Mouse (Mus musculus) embryonic facial prominence, embryonic 15.5 days (tissue): ENCODE results near the gene Dgat2. TPM values are rescaled to one million over a fixed set of nuclear protein-coding genes. Genes with fewer than 3 reads are reported as not detected.

Experiments used
- ATAC-seq: fragments of 200-750 bp; cut with Nextera tagmentation; 2 replicates; pipeline ENCODE4 v1.8.0; 2017; ENCODE audit warnings: low read depth, moderate TSS enrichment; ENCODE audit not compliant: insufficient number of reproducible peaks, low FRiP score, low TSS enrichment
- H3K27ac ChIP-seq: fragments of 300-500 bp; sonication (generic); replicated peaks from 2 replicates; pipeline ENCODE4 v1.5.1; 2015; ENCODE audit warnings: mild to moderate bottlenecking, inconsistent platforms
- H3K27me3 ChIP-seq: fragments of 300-500 bp; sonication (generic); 2 replicates; pipeline ENCODE4 v1.6.1; 2015; ENCODE audit warnings: inconsistent platforms
- H3K36me3 ChIP-seq: fragments of 300-500 bp; sonication (generic); 2 replicates; pipeline ENCODE4 v1.6.1; 2015; ENCODE audit warnings: mild to moderate bottlenecking, inconsistent platforms
- H3K4me1 ChIP-seq: fragments of 300-500 bp; sonication (generic); 2 replicates; pipeline ENCODE4 v1.6.1; 2015; ENCODE audit warnings: inconsistent platforms
- H3K4me2 ChIP-seq: fragments of 300-500 bp; sonication (generic); replicated peaks from 2 replicates; pipeline ENCODE4 v1.6.1; 2015; ENCODE audit warnings: mild to moderate bottlenecking, inconsistent platforms
- H3K4me3 ChIP-seq: fragments of 300-500 bp; sonication (generic); replicated peaks from 2 replicates; pipeline ENCODE4 v1.5.1; 2015; ENCODE audit warnings: mild to moderate bottlenecking, inconsistent platforms
- H3K9ac ChIP-seq: fragments of 300-500 bp; sonication (generic); 2 replicates; pipeline ENCODE4 v1.6.1; 2015; ENCODE audit warnings: inconsistent platforms
- H3K9me3 ChIP-seq: fragments of 300-500 bp; sonication (generic); replicated peaks from 2 replicates; pipeline ENCODE4 v1.6.1; 2016; ENCODE audit warnings: inconsistent platforms
- WGBS: fragments of 180-500 bp; shearing (Covaris S2); methylation state at CpG from one replicate; pipeline ENCODE4 v1.1.7; 2015; 5-methylcytosine and 5-hydroxymethylcytosine counted together
- polyA plus RNA-seq: library from polyadenylated mRNA; unstranded; fragments of >200 nt; fragmentation: Nextera tagmentation; extraction: Ambion mirVana; gene quantifications from 2 replicates; pipeline ENCODE4 v1.2.1, GENCODE M21; 2015

Gene Dgat2
- polyA plus RNA-seq, 1 experiment from 2014 or later: 98.5 TPM

DNA sequence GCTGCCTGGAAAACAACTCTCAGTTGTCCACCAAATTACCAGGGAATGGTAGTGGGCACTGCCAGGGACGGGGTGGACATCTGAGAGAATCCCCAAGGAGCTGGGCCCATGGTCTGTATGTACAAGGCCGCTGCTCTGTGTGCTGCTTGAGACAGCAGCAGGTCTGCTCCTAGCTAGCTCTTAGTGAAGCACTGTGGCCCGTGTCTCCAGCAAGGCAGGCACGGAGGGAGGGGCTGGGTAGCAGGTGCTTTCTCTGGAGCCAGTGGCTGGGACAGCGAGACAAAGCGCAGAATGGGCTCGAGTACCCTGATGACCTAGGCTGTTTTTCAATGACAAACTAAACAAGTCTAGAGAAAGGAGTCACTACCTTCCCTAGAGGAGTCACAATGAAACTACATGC, 21.5 kb downstream of the Dgat2 start:
- Histone ChIP-seq H3K9me3 (no peaks in the 10 kb centered on the region), H3K36me3 (no peaks in the 10 kb centered on the region), H3K9ac (no peak overlapping the region), H3K4me1 (peaks cover 12% of the 10 kb centered on the region), H3K27ac (no peak overlapping the region), H3K4me2 (no peak overlapping the region), H3K27me3 (no peaks in the 10 kb centered on the region), H3K4me3 (no peak overlapping the region)
- no peak for ATAC-seq
- 84% methylated on average over 7 of the region's 7 CpGs for WGBS

DNA sequence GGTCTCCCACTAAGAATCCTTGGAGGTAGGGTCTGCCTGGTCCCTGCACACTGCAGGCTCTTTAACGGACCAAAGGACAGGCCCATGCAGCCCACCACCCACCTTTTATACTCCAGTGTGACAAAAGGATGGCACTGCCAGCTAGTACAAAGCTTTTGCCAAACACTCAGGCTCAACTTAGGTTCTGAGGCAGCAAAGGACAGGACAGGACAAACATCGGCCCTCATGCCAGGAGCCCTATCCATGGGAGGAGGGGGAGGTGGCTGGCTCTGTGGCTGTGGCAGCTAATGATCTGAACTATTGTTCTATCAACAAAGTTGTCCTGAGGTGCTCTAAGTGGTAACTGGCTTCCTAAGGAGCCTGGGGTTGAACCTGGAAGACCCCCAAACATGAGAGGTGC, 23.1 kb downstream of the Dgat2 start:
- H3K27ac ChIP-seq: no peak overlapping the region
- ATAC-seq: no peak
- WGBS: 84% methylated on average over 2 of the region's 2 CpGs
- H3K9me3 ChIP-seq: no peaks in the 10 kb centered on the region
- H3K4me2 ChIP-seq: no peak overlapping the region
- peaks cover 17% of the 10 kb centered on the region for H3K4me1 ChIP-seq
- H3K4me3 ChIP-seq: no peak overlapping the region
- no peaks in the 10 kb centered on the region for H3K27me3 ChIP-seq
- H3K9ac ChIP-seq: no peak overlapping the region
- H3K36me3 ChIP-seq: no peaks in the 10 kb centered on the region

DNA sequence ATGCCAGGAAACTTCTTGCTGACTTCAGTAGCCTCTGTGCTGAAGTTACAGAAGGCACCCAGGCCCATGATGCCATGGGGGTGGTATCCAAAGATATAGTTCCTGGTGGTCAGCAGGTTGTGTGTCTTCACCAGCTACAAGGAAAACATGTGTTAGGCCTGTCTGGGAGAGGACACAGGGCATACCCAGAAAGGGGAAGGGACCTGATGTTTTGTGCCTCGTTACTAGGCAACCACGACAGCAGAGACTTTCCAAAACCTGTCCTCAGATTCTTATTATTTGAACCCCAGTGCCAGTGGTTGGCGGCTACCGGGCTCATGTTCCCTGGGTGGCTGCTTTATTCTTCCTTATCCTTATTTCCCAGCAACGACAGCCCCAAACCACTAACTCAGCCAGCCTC, 23.6 kb downstream of the Dgat2 start:
- no peaks in the 10 kb centered on the region for H3K27me3 ChIP-seq
- peaks cover 16% of the 10 kb centered on the region for H3K4me1 ChIP-seq
- WGBS: 66% methylated on average over 5 of the region's 5 CpGs
- no peak overlapping the region for H3K9ac ChIP-seq
- H3K27ac ChIP-seq: no peak overlapping the region
- no peak overlapping the region for H3K4me3 ChIP-seq
- H3K9me3 ChIP-seq: no peaks in the 10 kb centered on the region
- ATAC-seq: no peak
- H3K36me3 ChIP-seq: no peaks in the 10 kb centered on the region
- H3K4me2 ChIP-seq: no peak overlapping the region

DNA sequence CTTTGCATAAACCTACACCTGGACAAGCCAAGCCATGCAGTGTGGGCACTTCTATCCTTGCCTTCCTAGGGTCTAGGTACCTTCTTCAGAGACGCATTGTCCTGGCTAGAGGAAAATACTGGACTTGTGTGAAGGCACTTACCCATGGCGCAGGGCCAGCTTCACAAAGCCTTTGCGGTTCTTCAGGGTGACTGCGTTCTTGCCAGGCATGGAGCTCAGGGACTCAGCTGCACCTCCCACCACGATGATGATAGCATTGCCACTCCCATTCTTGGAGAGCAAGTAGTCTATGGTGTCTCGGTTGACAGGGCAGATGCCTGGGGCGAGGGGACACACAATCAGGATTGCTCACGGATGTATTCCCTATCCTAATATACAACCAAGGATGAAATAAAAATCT, 24.5 kb downstream of the Dgat2 start:
- H3K9me3 ChIP-seq: no peaks in the 10 kb centered on the region
- ATAC-seq: no peak
- no peak overlapping the region for H3K4me2 ChIP-seq
- no peak overlapping the region for H3K9ac ChIP-seq
- H3K36me3 ChIP-seq: no peaks in the 10 kb centered on the region
- no peaks in the 10 kb centered on the region for H3K27me3 ChIP-seq
- no peak overlapping the region for H3K4me3 ChIP-seq
- no peak overlapping the region for H3K27ac ChIP-seq
- 83% methylated on average over 8 of the region's 8 CpGs for WGBS
- H3K4me1 ChIP-seq: peaks cover 16% of the 10 kb centered on the region

DNA sequence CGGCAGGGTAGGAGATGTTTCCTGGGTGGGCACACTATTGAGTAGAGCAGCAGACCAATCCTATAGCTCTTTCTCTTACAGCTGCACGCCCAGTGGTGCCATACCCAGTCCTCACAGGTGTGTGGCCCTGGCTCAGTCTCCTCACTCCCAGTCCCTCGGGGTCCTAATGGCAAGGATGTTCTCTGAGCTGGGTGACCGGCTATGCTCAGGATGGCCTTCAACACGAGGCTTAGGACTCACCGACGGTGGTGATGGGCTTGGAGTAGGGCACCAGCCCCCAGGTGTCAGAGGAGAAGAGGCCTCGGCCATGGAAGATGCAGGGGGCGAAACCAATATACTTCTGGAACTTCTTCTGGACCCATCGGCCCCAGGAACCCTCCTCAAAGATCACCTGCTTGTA, 25.8 kb downstream of the Dgat2 start:
- Histone ChIP-seq H3K4me3 (no peak overlapping the region), H3K27me3 (no peaks in the 10 kb centered on the region), H3K9ac (no peak overlapping the region), H3K9me3 (no peaks in the 10 kb centered on the region), H3K27ac (no peak overlapping the region), H3K36me3 (no peaks in the 10 kb centered on the region), H3K4me2 (no peak overlapping the region), H3K4me1 (peaks cover 19% of the 10 kb centered on the region)
- ATAC-seq: no peak
- 87% methylated on average over 10 of the region's 10 CpGs for WGBS

DNA sequence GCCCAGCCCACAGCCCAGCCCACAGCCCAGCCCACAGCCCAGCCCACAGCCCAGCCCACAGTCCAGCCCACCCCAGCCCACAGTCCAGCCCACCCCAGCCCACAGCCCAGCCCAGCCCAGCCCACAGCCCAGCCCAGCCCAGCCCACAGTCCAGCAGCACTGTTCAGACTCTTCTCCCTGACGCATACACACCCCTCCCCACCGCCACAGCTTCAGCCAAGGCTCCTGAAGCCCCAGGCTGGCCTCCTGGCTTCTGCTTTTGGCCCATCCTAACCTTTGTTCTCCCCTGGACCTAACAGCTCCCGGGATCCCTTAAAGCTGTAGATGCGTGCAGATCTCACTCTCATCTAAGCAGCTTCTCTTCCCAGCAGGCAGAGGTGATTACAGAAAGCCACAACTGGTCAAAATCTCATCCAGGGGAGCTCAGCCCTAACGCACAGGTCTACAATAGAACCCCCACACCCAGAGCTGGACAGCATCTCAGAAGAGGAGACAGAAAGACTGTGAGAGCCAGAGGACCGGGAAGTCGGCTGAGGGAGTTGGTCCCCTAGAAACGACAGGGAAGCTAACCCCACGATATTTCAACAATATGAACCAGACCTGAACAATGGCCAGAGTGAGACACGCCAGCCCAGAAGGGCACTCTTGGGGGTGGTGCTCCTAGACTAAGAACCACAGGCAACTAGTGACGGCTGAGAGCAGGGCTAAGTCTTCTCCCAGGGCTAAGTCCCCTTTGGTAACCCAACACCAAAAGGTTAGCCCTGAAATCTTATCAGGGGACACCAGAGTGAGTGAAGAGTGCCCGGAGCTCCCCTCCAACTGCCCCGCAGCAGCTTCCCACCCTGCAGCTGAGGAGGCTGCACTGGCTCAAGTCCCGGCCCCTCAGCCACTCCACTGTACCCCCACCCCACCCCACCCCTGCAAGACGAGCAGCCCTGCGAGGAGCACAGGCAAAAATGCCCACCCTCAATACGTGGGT, 26.9 kb downstream of the Dgat2 start:
- 10% methylated on average over 17 of the region's 17 CpGs for WGBS
- Histone ChIP-seq H3K4me2 (peak overlapping the region; percentile 50), H3K27me3 (no peaks in the 10 kb centered on the region), H3K4me3 (peak overlapping the region; percentile 25), H3K9ac (no peak overlapping the region), H3K9me3 (no peaks in the 10 kb centered on the region), H3K36me3 (no peaks in the 10 kb centered on the region), H3K27ac (0 out of 2 replicates have a peak overlapping the region, but pooled peaks have one; percentile 12), H3K4me1 (peaks cover 20% of the 10 kb centered on the region)
- 0 out of 2 replicates have a peak, but pooled peaks have one; percentile 53 for ATAC-seq

DNA sequence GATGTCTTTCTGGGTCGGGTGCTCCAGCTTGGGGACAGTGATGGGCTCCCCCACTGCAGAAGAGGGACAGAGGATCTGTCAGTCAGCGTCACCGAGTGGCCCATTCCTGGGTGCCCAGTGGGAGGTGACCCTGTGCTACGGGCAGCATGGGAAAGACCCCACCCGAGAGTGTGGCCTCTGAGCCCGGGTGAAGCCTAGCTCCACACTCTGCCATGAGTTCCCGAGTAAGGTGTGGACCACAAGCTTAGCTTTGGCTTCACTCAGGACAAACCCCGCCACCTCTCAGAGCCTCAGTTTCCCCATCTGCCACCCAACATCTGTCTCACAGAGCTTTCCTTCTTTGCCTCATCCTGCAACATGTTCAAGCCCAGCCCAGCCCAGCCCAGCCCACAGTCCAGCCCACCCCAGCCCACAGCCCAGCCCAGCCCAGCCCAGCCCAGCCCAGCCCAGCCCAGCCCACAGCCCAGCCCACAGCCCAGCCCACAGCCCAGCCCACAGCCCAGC, 27.8 kb downstream of the Dgat2 start:
- Histone ChIP-seq H3K27me3 (no peaks in the 10 kb centered on the region), H3K27ac (peak overlapping the region; percentile 22; the same call in 1 of the 2 replicates), H3K36me3 (no peaks in the 10 kb centered on the region), H3K9me3 (no peaks in the 10 kb centered on the region), H3K4me1 (peaks cover 20% of the 10 kb centered on the region), H3K4me3 (no peak overlapping the region), H3K4me2 (0 out of 2 replicates have a peak overlapping the region, but pooled peaks have one; percentile 21), H3K9ac (no peak overlapping the region)
- ATAC-seq: 0 out of 2 replicates have a peak, but pooled peaks have one; percentile 8
- 54% methylated on average over 8 of the region's 8 CpGs for WGBS

DNA sequence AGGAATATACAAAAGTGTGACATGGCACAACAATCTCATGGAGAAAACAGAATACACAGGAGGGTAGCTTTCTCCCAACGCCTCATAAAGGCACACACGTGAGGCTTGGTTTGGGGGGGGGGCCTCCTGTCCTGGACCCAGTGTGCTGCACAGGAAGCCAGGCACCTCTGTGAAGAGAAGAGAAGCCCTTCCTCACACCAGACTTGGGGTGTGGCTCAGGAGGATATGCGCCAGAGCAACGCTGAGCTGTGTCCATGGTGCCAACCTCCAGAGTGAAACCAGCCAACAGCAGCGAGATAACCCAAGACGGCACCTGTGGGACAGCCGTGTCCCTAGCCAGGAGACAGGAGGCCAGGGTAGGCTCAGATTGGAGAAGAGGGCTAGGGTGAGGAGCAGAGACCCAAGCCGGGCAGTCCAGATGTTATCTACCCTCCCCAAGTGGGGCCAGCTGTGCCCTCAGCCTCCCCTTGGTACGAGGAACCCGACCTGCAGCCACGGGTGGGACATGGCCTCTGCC, 28.8 kb downstream of the Dgat2 start:
- Histone ChIP-seq H3K4me2 (no peak overlapping the region), H3K27me3 (no peaks in the 10 kb centered on the region), H3K9ac (no peak overlapping the region), H3K36me3 (no peaks in the 10 kb centered on the region), H3K4me1 (peaks cover 20% of the 10 kb centered on the region), H3K9me3 (no peaks in the 10 kb centered on the region), H3K27ac (no peak overlapping the region; the same call in 1 of the 2 replicates), H3K4me3 (no peak overlapping the region)
- no peak for ATAC-seq
- WGBS: 87% methylated on average over 11 of the region's 11 CpGs

DNA sequence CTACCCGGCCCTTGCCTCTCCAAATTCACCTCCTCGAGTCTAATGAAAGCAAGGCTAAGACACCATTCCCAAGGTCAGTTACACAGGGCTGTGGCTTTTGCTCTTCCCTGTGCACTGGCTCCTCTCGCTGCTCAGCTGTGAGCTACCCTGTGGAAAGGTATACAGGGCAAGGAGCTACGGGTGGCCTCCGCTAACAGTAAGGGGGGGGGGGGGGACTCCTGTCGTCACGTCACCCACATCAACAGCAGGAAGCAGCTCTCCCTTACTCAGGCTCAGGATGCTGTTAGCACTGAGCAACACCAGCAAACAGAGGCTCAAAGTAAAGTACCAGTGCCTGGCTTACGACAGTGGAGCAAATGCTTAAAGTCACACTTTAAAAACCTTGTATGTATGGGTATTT, 29.8 kb downstream of the Dgat2 start:
- Histone ChIP-seq H3K4me2 (no peak overlapping the region), H3K36me3 (no peaks in the 10 kb centered on the region), H3K27ac (no peak overlapping the region), H3K4me1 (peaks cover 20% of the 10 kb centered on the region), H3K27me3 (no peaks in the 10 kb centered on the region), H3K9ac (no peak overlapping the region), H3K9me3 (no peaks in the 10 kb centered on the region), H3K4me3 (no peak overlapping the region)
- no peak for ATAC-seq
- WGBS: 75% methylated on average over 8 of the region's 8 CpGs

DNA sequence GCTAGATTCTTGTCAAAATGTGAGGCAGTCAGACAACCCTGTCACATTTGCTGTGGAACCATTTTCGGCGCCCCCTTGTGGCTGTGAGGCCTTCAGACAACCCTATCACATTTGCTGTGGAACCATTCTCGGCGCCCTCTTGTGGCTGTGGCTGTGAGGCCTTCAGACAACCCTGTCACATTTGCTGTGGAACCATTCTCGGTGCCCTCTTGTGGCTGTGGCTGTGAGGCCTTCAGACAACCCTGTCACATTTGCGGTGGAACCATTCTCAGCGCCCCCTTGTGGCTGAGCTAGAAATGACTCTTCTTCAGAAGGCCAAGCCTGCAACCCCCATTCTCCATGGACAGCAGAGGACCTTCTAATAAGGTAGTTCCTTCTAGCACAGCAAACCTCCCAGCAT, 31.2 kb downstream of the Dgat2 start:
- Histone ChIP-seq H3K4me3 (no peak overlapping the region), H3K4me1 (peaks cover 20% of the 10 kb centered on the region), H3K4me2 (no peak overlapping the region), H3K27ac (no peak overlapping the region), H3K9ac (no peak overlapping the region), H3K36me3 (no peaks in the 10 kb centered on the region), H3K27me3 (no peaks in the 10 kb centered on the region), H3K9me3 (no peaks in the 10 kb centered on the region)
- 9% methylated on average over 7 of the region's 7 CpGs for WGBS
- ATAC-seq: peak; percentile 59; the same call in 1 of the 2 replicates

DNA sequence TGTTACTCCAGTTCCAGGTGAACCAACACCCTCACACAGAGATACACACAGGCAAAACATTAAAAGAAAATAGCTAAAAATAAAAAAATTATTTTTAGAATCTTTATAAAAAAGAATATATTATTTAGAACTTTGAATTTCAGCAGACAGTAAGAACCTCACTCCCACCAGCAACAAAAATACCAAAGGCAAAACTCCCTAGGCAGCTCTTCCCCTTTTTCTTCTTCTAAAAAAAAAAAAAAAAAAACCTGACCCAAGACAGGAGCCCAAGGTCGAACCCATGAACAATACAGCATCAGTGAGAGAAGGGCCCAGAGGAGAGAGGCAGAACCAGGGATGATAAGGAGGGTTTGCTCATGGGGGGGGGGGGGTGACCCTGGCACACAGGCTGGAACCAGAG, 33.5 kb downstream of the Dgat2 start:
- Histone ChIP-seq H3K4me3 (no peak overlapping the region), H3K9me3 (no peaks in the 10 kb centered on the region), H3K4me2 (no peak overlapping the region), H3K9ac (no peak overlapping the region), H3K27me3 (no peaks in the 10 kb centered on the region), H3K27ac (no peak overlapping the region), H3K4me1 (peaks cover 4% of the 10 kb centered on the region; the same call in 1 of the 2 replicates), H3K36me3 (no peaks in the 10 kb centered on the region)
- 62% methylated on average over 1 of the region's 1 CpGs for WGBS
- no peak for ATAC-seq
